Mouse (Mus musculus): Measurements from ENCODE around the gene Prkci. TPM values are rescaled to one million over a fixed set of nuclear protein-coding genes. Genes with fewer than 3 reads are reported as not detected.

Prkci gene
- polyA plus RNA-seq, 1 experiment from 2014 or later: 34.6 TPM

- Histone ChIP-seq H3K4me3 (replicated peaks; ENCODE audit: low read length) (no peak overlapping the region), H3K27me3 (ENCODE audit: control insufficient read depth, insufficient read depth, low read length) (no peaks in the 10 kb centered on the region), H3K9ac (no peak overlapping the region), H3K27ac (no peak overlapping the region), H3K4me1 (replicated peaks; ENCODE audit: control insufficient read depth, insufficient read depth, low read length) (peaks cover 14% of the 10 kb centered on the region), H3K9me3 (ENCODE audit: control insufficient read depth, low read length) (no peaks in the 10 kb centered on the region), H3K36me3 (replicated peaks; ENCODE audit: control insufficient read depth, insufficient read depth) (no peaks in the 10 kb centered on the region), H3K4me2 (replicated peaks) (no peak overlapping the region)
- no peak for DNase-seq (ENCODE audit: low spot score)
- ATAC-seq (ENCODE audit: low FRiP score): no peak
Observed at GRCm38 (mm10) chr3:30993066-30993573, 2.4 kb upstream of the Prkci start.

GRCm38 (mm10) chr3:30994859-30995258 lies 688 bp upstream of the Prkci start:
- Histone ChIP-seq H3K36me3 (replicated peaks; ENCODE audit: control insufficient read depth, insufficient read depth) (no peaks in the 10 kb centered on the region), H3K9ac (peak overlapping the region; percentile 80; the same call in 1 of the 2 replicates), H3K27me3 (ENCODE audit: control insufficient read depth, insufficient read depth, low read length) (no peaks in the 10 kb centered on the region), H3K4me2 (replicated peaks) (peak overlapping the region; percentile 65), H3K4me3 (replicated peaks; ENCODE audit: low read length) (peak overlapping the region; percentile 79), H3K4me1 (replicated peaks; ENCODE audit: control insufficient read depth, insufficient read depth, low read length) (peaks cover 14% of the 10 kb centered on the region), H3K9me3 (ENCODE audit: control insufficient read depth, low read length) (no peaks in the 10 kb centered on the region), H3K27ac (no peak overlapping the region)
- DNase-seq (ENCODE audit: low spot score): no peak
- WGBS: 27% methylated on average over 6 of the region's 6 CpGs
- ATAC-seq (ENCODE audit: low FRiP score): no peak

GRCm38 (mm10) chr3:30995899-30996687 lies 546 bp downstream of the Prkci start:
- 1% methylated on average over 49 of the region's 49 CpGs for WGBS
- peak; percentile 76 for ATAC-seq (ENCODE audit: low FRiP score)
- Histone ChIP-seq H3K4me1 (replicated peaks; ENCODE audit: control insufficient read depth, insufficient read depth, low read length) (peaks cover 14% of the 10 kb centered on the region), H3K9me3 (ENCODE audit: control insufficient read depth, low read length) (no peaks in the 10 kb centered on the region), H3K27me3 (ENCODE audit: control insufficient read depth, insufficient read depth, low read length) (no peaks in the 10 kb centered on the region), H3K9ac (peak overlapping the region; percentile 80), H3K36me3 (replicated peaks; ENCODE audit: control insufficient read depth, insufficient read depth) (no peaks in the 10 kb centered on the region), H3K4me3 (replicated peaks; ENCODE audit: low read length) (peak overlapping the region; percentile 79), H3K27ac (peak overlapping the region; percentile 80), H3K4me2 (replicated peaks) (peak overlapping the region; percentile 65)
- peak; percentile 43 for DNase-seq (ENCODE audit: low spot score)

GRCm38 (mm10) chr3:30996688-30997014 lies 1.1 kb downstream of the Prkci start:
- Histone ChIP-seq H3K9ac (peak overlapping the region; percentile 80), H3K9me3 (ENCODE audit: control insufficient read depth, low read length) (no peaks in the 10 kb centered on the region), H3K4me1 (replicated peaks; ENCODE audit: control insufficient read depth, insufficient read depth, low read length) (peaks cover 14% of the 10 kb centered on the region), H3K27me3 (ENCODE audit: control insufficient read depth, insufficient read depth, low read length) (no peaks in the 10 kb centered on the region), H3K4me2 (replicated peaks) (peak overlapping the region; percentile 65), H3K4me3 (replicated peaks; ENCODE audit: low read length) (peak overlapping the region; percentile 79), H3K27ac (no peak overlapping the region), H3K36me3 (replicated peaks; ENCODE audit: control insufficient read depth, insufficient read depth) (no peaks in the 10 kb centered on the region)
- DNase-seq (ENCODE audit: low spot score): no peak
- 3% methylated on average over 4 of the region's 4 CpGs for WGBS
- no peak for ATAC-seq (ENCODE audit: low FRiP score)

- DNase-seq (ENCODE audit: low spot score): no peak
- no peak overlapping the region for H3K9ac ChIP-seq
- no peak overlapping the region for H3K4me3 ChIP-seq (replicated peaks; ENCODE audit: low read length)
- no peaks in the 10 kb centered on the region for H3K27me3 ChIP-seq (ENCODE audit: control insufficient read depth, insufficient read depth, low read length)
- H3K9me3 ChIP-seq (ENCODE audit: control insufficient read depth, low read length): no peaks in the 10 kb centered on the region
- no peak for ATAC-seq (ENCODE audit: low FRiP score)
- no peaks in the 10 kb centered on the region for H3K36me3 ChIP-seq (replicated peaks; ENCODE audit: control insufficient read depth, insufficient read depth)
- H3K4me2 ChIP-seq (replicated peaks): no peak overlapping the region
- 73% methylated on average over 10 of the region's 10 CpGs for WGBS
- no peak overlapping the region for H3K27ac ChIP-seq
- peaks cover 14% of the 10 kb centered on the region for H3K4me1 ChIP-seq (replicated peaks; ENCODE audit: control insufficient read depth, insufficient read depth, low read length)
Observed at GRCm38 (mm10) chr3:30999401-31000017, 4.0 kb downstream of the Prkci start.

- H3K36me3 ChIP-seq (replicated peaks; ENCODE audit: control insufficient read depth, insufficient read depth): no peaks in the 10 kb centered on the region
- H3K4me2 ChIP-seq (replicated peaks): no peak overlapping the region
- no peak overlapping the region for H3K4me3 ChIP-seq (replicated peaks; ENCODE audit: low read length)
- DNase-seq (ENCODE audit: low spot score) (no peak), ATAC-seq (ENCODE audit: low FRiP score) (no peak)
- whole genome bisulfite sequencing: 36% methylated on average over 4 of the region's 4 CpGs
- no peaks in the 10 kb centered on the region for H3K27me3 ChIP-seq (ENCODE audit: control insufficient read depth, insufficient read depth, low read length)
- peaks cover 9% of the 10 kb centered on the region for H3K4me1 ChIP-seq (replicated peaks; ENCODE audit: control insufficient read depth, insufficient read depth, low read length)
- H3K9me3 ChIP-seq (ENCODE audit: control insufficient read depth, low read length): no peaks in the 10 kb centered on the region
- no peak overlapping the region for H3K9ac ChIP-seq
- no peak overlapping the region for H3K27ac ChIP-seq
Observed at GRCm38 (mm10) chr3:31000018-31000407, 4.5 kb downstream of the Prkci start.

GRCm38 (mm10) chr3:31001048-31001676 lies 5.6 kb downstream of the Prkci start:
- WGBS: 41% methylated on average over 3 of the region's 3 CpGs
- peaks cover 9% of the 10 kb centered on the region for H3K4me1 ChIP-seq (replicated peaks; ENCODE audit: control insufficient read depth, insufficient read depth, low read length)
- no peak overlapping the region for H3K9ac ChIP-seq
- no peaks in the 10 kb centered on the region for H3K9me3 ChIP-seq (ENCODE audit: control insufficient read depth, low read length)
- H3K4me3 ChIP-seq (replicated peaks; ENCODE audit: low read length): no peak overlapping the region
- no peak overlapping the region for H3K4me2 ChIP-seq (replicated peaks)
- ATAC-seq (ENCODE audit: low FRiP score) (no peak), DNase-seq (ENCODE audit: low spot score) (no peak)
- H3K27me3 ChIP-seq (ENCODE audit: control insufficient read depth, insufficient read depth, low read length): no peaks in the 10 kb centered on the region
- no peak overlapping the region for H3K27ac ChIP-seq
- H3K36me3 ChIP-seq (replicated peaks; ENCODE audit: control insufficient read depth, insufficient read depth): no peaks in the 10 kb centered on the region

- no peak for ATAC-seq (ENCODE audit: low FRiP score)
- no peaks in the 10 kb centered on the region for H3K36me3 ChIP-seq (replicated peaks; ENCODE audit: control insufficient read depth, insufficient read depth)
- no peaks in the 10 kb centered on the region for H3K4me1 ChIP-seq (replicated peaks; ENCODE audit: control insufficient read depth, insufficient read depth, low read length)
- H3K4me3 ChIP-seq (replicated peaks; ENCODE audit: low read length): no peak overlapping the region
- H3K4me2 ChIP-seq (replicated peaks): no peak overlapping the region
- WGBS: 70% methylated on average over 6 of the region's 6 CpGs
- H3K27ac ChIP-seq: no peak overlapping the region
- H3K27me3 ChIP-seq (ENCODE audit: control insufficient read depth, insufficient read depth, low read length): no peaks in the 10 kb centered on the region
- no peaks in the 10 kb centered on the region for H3K9me3 ChIP-seq (ENCODE audit: control insufficient read depth, low read length)
- H3K9ac ChIP-seq: no peak overlapping the region
- no peak for DNase-seq (ENCODE audit: low spot score)
Observed at GRCm38 (mm10) chr3:31004320-31005209, 9.0 kb downstream of the Prkci start.
